Mouse (Mus musculus): ENCODE results near the gene Bola2.

DNA sequence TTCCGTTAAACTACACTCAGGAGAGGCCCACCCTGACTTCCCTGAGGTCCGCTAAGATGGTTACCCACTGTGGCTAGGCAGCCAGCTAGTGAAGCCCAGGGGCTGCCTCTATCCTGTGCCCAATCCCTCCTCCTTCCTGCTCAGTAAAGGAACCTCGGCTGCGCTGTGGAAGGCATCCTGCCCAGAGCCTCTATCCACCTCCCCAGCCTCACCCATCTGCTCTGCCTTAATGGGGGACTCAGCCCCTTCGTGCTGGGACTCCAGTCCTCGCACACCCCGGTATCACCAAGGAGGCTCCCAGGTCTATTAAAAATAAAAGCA, 8.5 kb downstream of the Bola2 start:
- TF ChIP-seq CTCF (IDR thresholded peaks at IDR 0.05; ENCODE audit: low read depth, low read length) (no peak), POLR2A (IDR thresholded peaks at IDR 0.05; ENCODE audit: extremely low read depth, insufficient read depth, low read length) (no peak)
